Comparison of ENCODE assay signal across 9 mouse cellular contexts in genomic region chr7:135464689-135465259, GRCm38 (mm10). TPM values are rescaled to one million over a fixed set of nuclear protein-coding genes. Genes with fewer than 3 reads are reported as not detected.
A peak's percentile ranks its signal among the peaks of the same experiment; 100 is the strongest.
DNase-seq lines count a peak whose midpoint lies in the region; ATAC-seq lines count a peak whose summit lies in the region.
"Had no signal": no experiment of that assay in that cellular context is flagged by ENCODE, and none has a peak within 500 bp of the region (broad histone marks: within the 10 kb centered on the region; RNA-seq: fewer than 3 reads in every experiment).

No protein-coding gene starts in this region.

- H3K36me3 ChIP-seq in kidney, embryonic 14.5 days (ENCODE audit: control insufficient read depth, insufficient read depth, low read length), result no peaks in the 10 kb centered on the region
- no peaks in the 10 kb centered on the region for H3K36me3 ChIP-seq in hindbrain, embryonic 13.5 days
- H3K36me3 ChIP-seq in limb, embryonic 10.5 days, result no peaks in the 10 kb centered on the region

- peak; percentile 45 for DNase-seq in kidney, adult 9 months
- DNase-seq in adipocyte (ENCODE audit: low spot score), result peak; percentile 61
- peak; percentile 81 for DNase-seq in embryo, embryonic 10 days (ENCODE audit: low spot score)
- peak; percentile 74 for DNase-seq in limb, embryonic 10.5 days (ENCODE audit: low spot score)
- DNase-seq in ovary, postnatal 14 days (ENCODE audit: low spot score), result peak; percentile 37

- WGBS in kidney, embryonic 14.5 days, result 40% methylated on average over 3 of the region's 3 CpGs
- 38% methylated on average over 3 of the region's 3 CpGs for WGBS in hindbrain, embryonic 13.5 days
- WGBS in limb, embryonic 10.5 days, result 42% methylated on average over 3 of the region's 3 CpGs

- H3K4me3 ChIP-seq in kidney, embryonic 14.5 days (ENCODE audit: low read length), result no peak overlapping the region
- H3K4me3 ChIP-seq in hindbrain, embryonic 13.5 days, result no peak overlapping the region
- no peak overlapping the region for H3K4me3 ChIP-seq in limb, embryonic 10.5 days

- 0 out of 2 replicates have a peak, but pooled peaks cover 7% of the 10 kb centered on the region for H3K4me1 ChIP-seq in kidney, embryonic 14.5 days (ENCODE audit: control insufficient read depth, insufficient read depth, low read length)
- H3K4me1 ChIP-seq in hindbrain, embryonic 13.5 days (replicated peaks), result peaks cover 30% of the 10 kb centered on the region
- peaks cover 15% of the 10 kb centered on the region for H3K4me1 ChIP-seq in limb, embryonic 10.5 days

- 0 out of 2 replicates have a peak, but pooled peaks cover 6% of the 10 kb centered on the region for H3K27me3 ChIP-seq in kidney, embryonic 14.5 days (ENCODE audit: control insufficient read depth, insufficient read depth, low read length)
- H3K27me3 ChIP-seq in hindbrain, embryonic 13.5 days, result 0 out of 2 replicates have a peak, but pooled peaks cover 2% of the 10 kb centered on the region
- peaks cover 17% of the 10 kb centered on the region for H3K27me3 ChIP-seq in limb, embryonic 10.5 days (ENCODE audit: low read depth, poor library complexity, severe bottlenecking)

- H3K9ac ChIP-seq in kidney, embryonic 14.5 days (ENCODE audit: low read depth, low read length), result no peak overlapping the region
- no peak overlapping the region for H3K9ac ChIP-seq in hindbrain, embryonic 13.5 days

- no peak for ATAC-seq in kidney, embryonic 14.5 days (ENCODE audit: low FRiP score, low TSS enrichment)
- ATAC-seq in hindbrain, embryonic 13.5 days (ENCODE audit: low FRiP score), result peak; percentile 76
- no peak for ATAC-seq in erythroblast, adult 5-6 weeks (replicated peaks; ENCODE audit: low FRiP score, poor library complexity, severe bottlenecking)

- H3K27ac ChIP-seq in kidney, embryonic 14.5 days (ENCODE audit: low read depth, low read length), result no peak overlapping the region
- H3K27ac ChIP-seq in hindbrain, embryonic 13.5 days, result peak overlapping the region; percentile 60
- no peak overlapping the region for H3K27ac ChIP-seq in limb, embryonic 10.5 days

- H3K9me3 ChIP-seq in kidney, embryonic 14.5 days (ENCODE audit: control insufficient read depth, low read length), result no peaks in the 10 kb centered on the region
- no peaks in the 10 kb centered on the region for H3K9me3 ChIP-seq in hindbrain, embryonic 13.5 days
- H3K9me3 ChIP-seq in limb, embryonic 10.5 days (replicated peaks), result no peaks in the 10 kb centered on the region

- H3K4me2 ChIP-seq in kidney, embryonic 14.5 days (replicated peaks; ENCODE audit: low read depth, low read length), result no peak overlapping the region
- H3K4me2 ChIP-seq in hindbrain, embryonic 13.5 days, result no peak overlapping the region

RNA-seq across cellular contexts. Expression of gene Foxi2, which starts 54.7 kb away (rescaled TPM):
- polyA plus RNA-seq in kidney, embryonic 14.5 days (2014; fragmentation: Nextera tagmentation; extraction: Ambion mirVana), result not detected in 2 replicates
- not detected in 2 replicates for polyA plus RNA-seq in hindbrain, embryonic 13.5 days (2015; fragmentation: Nextera tagmentation; extraction: Ambion mirVana)
- polyA plus RNA-seq in limb, embryonic 10.5 days (2016; fragmentation: Nextera tagmentation; extraction: Ambion mirVana), result 1.8 and 2.1 TPM in 2 replicates
- total RNA-seq in erythroblast, adult 5-6 weeks (2015; ENCODE audit: low replicate concordance), result not detected in 2 replicates
- not detected in 2 replicates for total RNA-seq in erythroblast, adult 5-6 weeks (2017; ENCODE audit: low replicate concordance)
- polyA plus RNA-seq: liver, embryonic 16.5 days had no signal
